Mouse (Mus musculus) stomach, postnatal 0 days (tissue): Measurements from ENCODE around the gene Tesc.

Experiments used
- CTCF ChIP-seq: IDR thresholded peaks from 2 replicates; pipeline ENCODE4 v1.5.1; 2016; ENCODE audit warnings: antibody characterized with exemption, low read depth, mild to moderate bottlenecking, moderate library complexity
- EP300 ChIP-seq: optimal IDR thresholded peaks from 2 replicates; pipeline ENCODE3; 2016; ENCODE audit warnings: antibody characterized with exemption

- TF ChIP-seq CTCF (no peak), EP300 (no peak)
Observed at GRCm38 (mm10) chr5:118084171-118084727, 56.7 kb downstream of the Tesc start.
